Mouse (Mus musculus) G1E (cell line): ENCODE results near the gene Rnf150. TPM values are rescaled to one million over a fixed set of nuclear protein-coding genes. Genes with fewer than 3 reads are reported as not detected.

Experiments used
- ATAC-seq: 2 replicates; pipeline ENCODE4 v1.8.0; 2016; ENCODE audit warnings: mild to moderate bottlenecking; ENCODE audit not compliant: insufficient number of reproducible peaks, poor library complexity, low FRiP score, severe bottlenecking; ENCODE audit errors: extremely low read depth
- DNase-seq: peaks from one replicate; pipeline ENCODE4 v3.0.0; 2012; ENCODE audit warnings: low spot score
- H3K27me3 ChIP-seq: 2 replicates; pipeline ENCODE4 v1.6.1; 2012; ENCODE audit warnings: mild to moderate bottlenecking, low read length, inconsistent platforms; ENCODE audit not compliant: insufficient read depth
- H3K36me3 ChIP-seq: replicated peaks from 2 replicates; pipeline ENCODE3; 2012; ENCODE audit warnings: mild to moderate bottlenecking, inconsistent platforms
- H3K4me1 ChIP-seq: 2 replicates; pipeline ENCODE4 v1.6.1; 2012; ENCODE audit warnings: low read depth, low read length, inconsistent platforms, mixed read lengths; ENCODE audit not compliant: insufficient read depth
- H3K4me3 ChIP-seq: 2 replicates; pipeline ENCODE4 v1.5.1; 2012; ENCODE audit warnings: low read depth, mild to moderate bottlenecking, inconsistent platforms, low read length, moderate library complexity, mixed read lengths
- H3K9me3 ChIP-seq: replicated peaks from 2 replicates; pipeline ENCODE4 v1.6.1; 2012; ENCODE audit warnings: inconsistent platforms
- CTCF ChIP-seq: IDR thresholded peaks from 2 replicates; pipeline ENCODE4 v1.5.1; 2012; ENCODE audit warnings: low read depth, low read length, inconsistent platforms, mixed read lengths
- GATA1 ChIP-seq: IDR thresholded peaks from 2 replicates; pipeline ENCODE4 v1.6.1; 2012; ENCODE audit warnings: borderline replicate concordance, low read length, inconsistent platforms, mixed read lengths
- GATA2 ChIP-seq: IDR thresholded peaks from 2 replicates; pipeline ENCODE4 v1.6.1; 2012; ENCODE audit warnings: low read depth, low read length, inconsistent platforms, borderline replicate concordance
- POLR2AphosphoS5 ChIP-seq: IDR thresholded peaks from 2 replicates; pipeline ENCODE4 v1.6.1; 2012; ENCODE audit warnings: low read depth, low read length, inconsistent platforms; ENCODE audit not compliant: insufficient replicate concordance
- TAL1 ChIP-seq: conservative IDR thresholded peaks from 2 replicates; pipeline ENCODE4 v1.6.1; 2012; ENCODE audit warnings: low read depth, low read length, inconsistent platforms, mixed read lengths
- polyA plus RNA-seq: library from polyadenylated mRNA; stranded (reverse); fragments of >175 nt; gene quantifications from 2 replicates; pipeline ENCODE4 v1.2.3, GENCODE M21; 2012
- total RNA-seq, 2 experiments: library from RNA; stranded (forward) in 1 of 2; stranded (reverse) in 1 of 2; fragments of 200-1000 nt in 1 of 2; fragments of >200 nt in 1 of 2; fragmentation: Nextera tagmentation in 1 of 2; gene quantifications; 2 replicates each; pipeline ENCODE4 v1.2.3; 2014 to 2017

Gene Rnf150
- total and polyA plus RNA-seq, 3 experiments, result 0.11 TPM; not detected in 2

DNA sequence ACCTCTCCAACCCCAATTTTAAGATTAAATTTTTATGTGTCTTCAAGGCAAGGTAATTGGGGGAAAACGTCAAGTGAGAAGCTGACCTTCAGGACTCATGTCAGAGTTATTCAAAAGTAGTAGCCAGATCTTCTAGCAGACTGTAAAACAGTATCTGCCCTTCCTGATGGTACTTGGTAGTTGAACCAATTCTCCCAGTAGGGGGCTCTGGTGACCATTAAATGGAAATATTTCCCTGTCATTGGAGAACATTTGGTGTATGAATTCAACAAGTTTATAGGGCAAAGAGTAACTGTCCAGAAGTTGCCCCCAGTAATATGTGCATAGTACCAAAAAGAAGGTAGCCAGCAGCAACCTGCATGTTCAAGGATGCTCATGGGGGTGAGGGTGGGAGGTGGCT, 236.9 kb downstream of the Rnf150 start:
- H3K4me3 ChIP-seq, result no peak overlapping the region
- no peak for ATAC-seq

DNA sequence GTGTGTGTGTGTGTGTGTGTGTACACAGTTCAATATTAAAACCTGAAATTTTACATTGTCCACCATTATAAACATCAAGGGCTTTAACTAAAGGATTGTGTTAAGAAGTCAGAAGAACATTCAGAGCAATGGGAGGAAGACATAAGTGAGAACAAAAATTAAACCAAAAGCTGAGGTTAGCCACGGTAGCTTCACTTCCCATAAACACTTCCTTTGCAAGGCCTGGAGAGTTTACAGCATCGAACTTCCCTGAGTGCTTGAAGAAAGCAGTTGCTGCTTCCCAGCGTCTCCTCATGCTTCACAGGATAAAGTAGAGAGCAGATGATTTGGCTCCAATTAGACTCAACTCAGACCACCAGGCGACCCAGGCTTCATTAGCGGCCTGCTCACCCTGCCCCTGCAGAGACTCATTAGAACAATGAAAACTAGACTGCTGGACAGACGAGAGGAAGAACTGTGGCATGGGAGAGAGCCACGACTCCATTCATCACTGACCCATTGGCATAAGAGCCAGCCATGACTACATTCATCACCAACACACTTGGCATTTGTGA, 239.9 kb downstream of the Rnf150 start:
- TF ChIP-seq TAL1, result no peak
- no peak for TF ChIP-seq GATA2
- no peak for TF ChIP-seq POLR2AphosphoS5
- TF ChIP-seq CTCF, result no peak
- TF ChIP-seq GATA1, result no peak
- Histone ChIP-seq H3K4me3 (no peak overlapping the region), H3K4me1 (no peaks in the 10 kb centered on the region), H3K36me3 (no peaks in the 10 kb centered on the region), H3K9me3 (no peaks in the 10 kb centered on the region), H3K27me3 (no peaks in the 10 kb centered on the region)
- DNase-seq (no peak), ATAC-seq (no peak)

More for the DNA sequence above, 236.9 kb downstream of the Rnf150 start:
- Histone ChIP-seq H3K9me3 (no peaks in the 10 kb centered on the region), H3K27me3 (no peaks in the 10 kb centered on the region), H3K4me1 (no peaks in the 10 kb centered on the region), H3K36me3 (no peaks in the 10 kb centered on the region)
- no peak for DNase-seq
- no peak for TF ChIP-seq CTCF

DNA sequence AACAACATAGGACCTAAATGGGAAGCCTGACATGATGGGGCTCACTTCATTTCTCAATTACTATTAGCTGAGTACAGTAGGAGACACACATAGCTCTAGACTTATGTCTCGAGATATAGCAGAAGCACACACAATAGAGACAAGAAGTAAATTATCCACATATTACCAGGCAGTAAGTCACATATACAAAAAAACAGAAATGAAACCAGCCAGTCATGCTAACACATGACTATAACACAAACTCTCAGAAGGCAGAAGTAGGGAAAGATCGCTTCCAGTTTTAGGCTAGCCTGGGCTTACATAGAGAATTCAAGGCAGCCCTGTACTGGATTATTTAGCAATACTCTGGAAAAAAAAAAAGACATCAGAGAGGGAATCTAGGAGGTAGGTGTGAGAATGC, 240.8 kb downstream of the Rnf150 start:
- no peaks in the 10 kb centered on the region for H3K27me3 ChIP-seq
- no peaks in the 10 kb centered on the region for H3K9me3 ChIP-seq
- TF ChIP-seq GATA2 (no peak), POLR2AphosphoS5 (no peak), GATA1 (no peak), CTCF (no peak), TAL1 (no peak)
- DNase-seq (no peak), ATAC-seq (no peak)
- no peak overlapping the region for H3K4me3 ChIP-seq
- no peaks in the 10 kb centered on the region for H3K4me1 ChIP-seq
- no peaks in the 10 kb centered on the region for H3K36me3 ChIP-seq

DNA sequence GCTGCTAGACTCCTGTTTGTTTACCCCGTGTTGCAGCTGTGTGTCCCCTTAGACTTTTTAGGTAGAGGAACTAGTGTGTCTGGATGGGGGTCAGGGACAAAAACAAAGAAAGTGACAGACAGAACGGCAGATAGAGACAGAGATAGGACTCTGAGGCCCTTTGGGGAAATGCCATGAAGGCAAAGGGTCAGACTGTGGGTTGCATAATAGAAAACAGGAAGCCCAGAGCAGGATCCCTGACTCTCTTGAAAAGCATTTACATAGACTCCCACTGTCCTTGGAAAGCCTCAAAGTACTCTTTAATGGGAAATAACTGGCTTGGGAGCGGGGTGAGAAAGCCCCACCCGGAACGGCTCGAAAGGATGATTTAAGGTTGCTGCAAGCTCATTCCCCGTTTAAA, 246.6 kb downstream of the Rnf150 start:
- no peaks in the 10 kb centered on the region for H3K4me1 ChIP-seq
- no peak for DNase-seq
- ATAC-seq, result no peak
- H3K9me3 ChIP-seq, result no peaks in the 10 kb centered on the region
- H3K4me3 ChIP-seq, result no peak overlapping the region
- H3K36me3 ChIP-seq, result no peaks in the 10 kb centered on the region
- peaks cover 6% of the 10 kb centered on the region for H3K27me3 ChIP-seq
- TF ChIP-seq POLR2AphosphoS5 (no peak), GATA1 (no peak), GATA2 (no peak), TAL1 (no peak), CTCF (no peak)

DNA sequence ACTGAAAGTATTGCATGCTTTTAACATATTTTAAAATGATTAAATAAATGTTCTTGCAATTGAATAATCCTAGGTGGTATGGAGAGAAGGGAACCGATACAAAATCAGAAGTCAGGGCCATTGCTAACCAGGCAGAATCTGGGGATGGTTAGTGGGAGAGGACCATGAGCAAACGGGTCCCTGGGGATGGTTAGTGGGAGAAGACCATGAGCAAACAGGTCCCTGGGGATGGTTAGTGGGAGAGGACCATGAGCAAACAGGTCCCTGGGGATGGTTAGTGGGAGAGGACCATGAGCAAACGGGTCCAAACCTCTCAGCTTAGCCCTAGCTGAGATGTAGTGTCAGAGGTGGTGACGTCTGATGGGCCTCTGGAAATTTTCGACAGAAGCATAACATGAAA, 247.0 kb downstream of the Rnf150 start:
- no peak for TF ChIP-seq POLR2AphosphoS5
- TF ChIP-seq GATA2, result no peak
- no peak for TF ChIP-seq TAL1
- TF ChIP-seq CTCF, result no peak
- TF ChIP-seq GATA1, result no peak
- ATAC-seq (no peak), DNase-seq (no peak)
- Histone ChIP-seq H3K27me3 (peaks cover 9% of the 10 kb centered on the region), H3K9me3 (no peaks in the 10 kb centered on the region), H3K4me1 (no peaks in the 10 kb centered on the region), H3K4me3 (no peak overlapping the region), H3K36me3 (no peaks in the 10 kb centered on the region)

DNA sequence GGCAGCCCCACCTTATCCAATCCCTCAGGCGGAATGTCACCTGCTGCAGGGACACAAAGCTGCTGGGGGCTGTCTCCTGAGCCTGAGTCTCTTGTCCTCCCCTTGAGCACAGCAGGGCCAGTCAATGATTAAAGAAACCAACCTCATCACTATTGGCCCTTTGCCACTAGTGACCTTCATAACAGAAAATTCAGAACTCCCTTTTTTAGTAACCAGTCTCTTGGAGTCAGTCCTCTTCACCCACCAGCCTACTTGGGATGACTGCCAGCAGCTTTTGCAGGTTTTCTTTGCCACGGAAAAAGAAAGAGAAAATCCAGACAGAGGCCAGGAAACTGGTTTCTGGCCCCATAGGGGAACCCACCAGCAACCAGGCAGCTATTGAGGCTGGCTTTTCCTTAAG, 271.9 kb downstream of the Rnf150 start:
- ATAC-seq (no peak), DNase-seq (no peak)
- Histone ChIP-seq H3K27me3 (no peaks in the 10 kb centered on the region), H3K9me3 (no peaks in the 10 kb centered on the region), H3K36me3 (no peaks in the 10 kb centered on the region), H3K4me1 (no peaks in the 10 kb centered on the region), H3K4me3 (no peak overlapping the region)
- TF ChIP-seq GATA2, result no peak
- no peak for TF ChIP-seq TAL1
- TF ChIP-seq CTCF, result no peak
- no peak for TF ChIP-seq GATA1
- no peak for TF ChIP-seq POLR2AphosphoS5

DNA sequence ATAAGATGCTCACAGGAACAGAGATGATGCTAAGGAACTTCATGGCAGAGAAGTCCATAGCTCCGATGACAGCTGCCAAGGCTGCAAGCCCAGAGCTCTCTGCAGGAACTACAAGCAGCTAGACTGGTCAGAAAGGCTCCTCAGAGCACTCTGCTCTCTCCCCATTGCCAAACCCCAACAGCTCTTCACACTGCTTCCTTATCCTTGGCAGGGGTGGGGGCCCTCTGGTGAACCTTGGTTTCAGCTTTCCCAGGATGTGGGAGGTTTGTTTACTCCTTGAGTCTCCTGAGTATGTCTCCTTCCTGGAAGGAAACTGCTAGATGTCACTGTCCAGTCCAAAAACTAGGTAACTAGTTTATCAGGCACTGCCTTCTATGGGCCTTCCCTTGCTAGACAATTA, 276.9 kb downstream of the Rnf150 start:
- ATAC-seq (no peak), DNase-seq (no peak)
- Histone ChIP-seq H3K9me3 (no peaks in the 10 kb centered on the region), H3K4me3 (no peak overlapping the region), H3K4me1 (no peaks in the 10 kb centered on the region), H3K36me3 (no peaks in the 10 kb centered on the region), H3K27me3 (no peaks in the 10 kb centered on the region)
- TF ChIP-seq CTCF, result no peak
- no peak for TF ChIP-seq TAL1
- no peak for TF ChIP-seq POLR2AphosphoS5
- TF ChIP-seq GATA1, result no peak
- no peak for TF ChIP-seq GATA2
